Mouse (Mus musculus) E14TG2a.4 (cell line): ENCODE data around the gene Galnt17.

Experiments
- CTCF ChIP-seq: conservative IDR thresholded peaks from 2 replicates; pipeline ENCODE4 v1.5.1; 2014; ENCODE audit warnings: low read length
- NANOG ChIP-seq: IDR thresholded peaks from 2 replicates; pipeline ENCODE4 v1.6.1; 2014; ENCODE audit warnings: borderline replicate concordance, low read length, mixed read lengths

DNA sequence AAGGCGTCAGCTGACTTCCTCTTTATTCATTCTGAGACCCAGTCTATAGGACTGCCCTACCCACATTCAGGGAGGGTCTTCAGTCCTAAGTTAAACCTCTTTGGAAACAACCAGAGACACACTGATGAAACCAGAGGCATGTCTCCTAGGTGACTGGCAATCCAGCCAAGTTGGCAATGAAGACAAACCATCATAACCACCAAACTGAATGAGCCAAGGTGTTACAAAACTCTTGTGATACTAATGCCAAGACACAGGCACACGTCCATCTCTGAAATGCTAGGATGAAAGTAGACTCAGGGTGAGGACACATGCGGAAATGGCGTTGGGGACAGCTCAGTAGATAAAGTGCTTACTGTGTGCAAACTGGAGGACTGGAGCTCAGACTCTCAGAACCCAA lies 211.5 kb downstream of the Galnt17 start:
- TF ChIP-seq CTCF (no peak), NANOG (no peak)
